Mouse (Mus musculus) lung, embryonic 16.5 days (tissue): Measurements from ENCODE around the gene Pnkp. TPM values are rescaled to one million over a fixed set of nuclear protein-coding genes. Genes with fewer than 3 reads are reported as not detected.

ENCODE experiments used
- ATAC-seq: fragments of 200-750 bp; cut with Nextera tagmentation; 2 replicates; pipeline ENCODE4 v1.8.0; 2017; ENCODE audit warnings: low read depth, mild to moderate bottlenecking, moderate library complexity
- H3K27ac ChIP-seq: fragments of 300-500 bp; sonication (generic); 2 replicates; pipeline ENCODE4 v1.5.1; 2014; ENCODE audit warnings: mild to moderate bottlenecking, control low read depth, low read length
- H3K27me3 ChIP-seq: fragments of 300-500 bp; sonication (generic); 2 replicates; pipeline ENCODE4 v1.6.1; 2014; ENCODE audit warnings: low read depth, low read length, mixed read lengths; ENCODE audit not compliant: control insufficient read depth, insufficient read depth
- H3K36me3 ChIP-seq: fragments of 300-500 bp; sonication (generic); 2 replicates; pipeline ENCODE4 v1.6.1; 2014; ENCODE audit warnings: low read length; ENCODE audit not compliant: control insufficient read depth, insufficient read depth
- H3K4me1 ChIP-seq: fragments of 300-500 bp; sonication (generic); replicated peaks from 2 replicates; pipeline ENCODE4 v1.6.1; 2014; ENCODE audit warnings: low read length, mixed read lengths; ENCODE audit not compliant: control insufficient read depth, insufficient read depth
- H3K4me2 ChIP-seq: fragments of 300-500 bp; sonication (generic); 2 replicates; pipeline ENCODE4 v1.6.1; 2014; ENCODE audit warnings: low read depth, low read length, control low read depth
- H3K4me3 ChIP-seq: fragments of 300-500 bp; sonication (generic); 2 replicates; pipeline ENCODE4 v1.5.1; 2014; ENCODE audit warnings: mild to moderate bottlenecking, low read length, control low read depth
- H3K9ac ChIP-seq: fragments of 300-500 bp; sonication (generic); 2 replicates; pipeline ENCODE4 v1.6.1; 2014; ENCODE audit warnings: low read length, control low read depth
- H3K9me3 ChIP-seq: fragments of 300-500 bp; sonication (generic); 2 replicates; pipeline ENCODE4 v1.6.1; 2016; ENCODE audit warnings: low read length; ENCODE audit not compliant: control insufficient read depth
- WGBS: fragments of 180-500 bp; shearing (Covaris S2); extraction: QIAGEN DNeasy Blood & Tissue Kit; methylation state at CpG from one replicate; pipeline ENCODE4 v1.1.7; 2014; 5-methylcytosine and 5-hydroxymethylcytosine counted together
- polyA plus RNA-seq: library from polyadenylated mRNA; unstranded; fragments of >200 nt; fragmentation: Nextera tagmentation; extraction: Ambion mirVana; gene quantifications from 2 replicates; pipeline ENCODE4 v1.2.1, GENCODE M21; 2015

Pnkp gene
- polyA plus RNA-seq, 1 experiment from 2014 or later = 38.0 TPM

- ATAC-seq = no peak
- Histone ChIP-seq H3K4me1 (peaks cover 18% of the 10 kb centered on the region), H3K4me3 (no peak overlapping the region), H3K9ac (no peak overlapping the region), H3K9me3 (no peaks in the 10 kb centered on the region), H3K27ac (no peak overlapping the region), H3K4me2 (no peak overlapping the region), H3K27me3 (peaks cover 12% of the 10 kb centered on the region), H3K36me3 (peaks cover 15% of the 10 kb centered on the region)
- 87% methylated on average over 6 of the region's 6 CpGs for WGBS
Observed at GRCm38 (mm10) chr7:44838073-44838472, 18.9 kb upstream of the Pnkp start.

GRCm38 (mm10) chr7:44839171-44839490 is 17.8 kb upstream of the Pnkp start:
- Histone ChIP-seq H3K9me3 (no peaks in the 10 kb centered on the region), H3K4me1 (peaks cover 17% of the 10 kb centered on the region), H3K4me3 (peak overlapping the region; percentile 40; the same call in 1 of the 2 replicates), H3K27me3 (peaks cover 12% of the 10 kb centered on the region), H3K27ac (no peak overlapping the region), H3K9ac (peak overlapping the region; percentile 62), H3K4me2 (peak overlapping the region; percentile 67), H3K36me3 (peaks cover 24% of the 10 kb centered on the region)
- no peak for ATAC-seq
- WGBS = 30% methylated on average over 11 of the region's 11 CpGs

DNA sequence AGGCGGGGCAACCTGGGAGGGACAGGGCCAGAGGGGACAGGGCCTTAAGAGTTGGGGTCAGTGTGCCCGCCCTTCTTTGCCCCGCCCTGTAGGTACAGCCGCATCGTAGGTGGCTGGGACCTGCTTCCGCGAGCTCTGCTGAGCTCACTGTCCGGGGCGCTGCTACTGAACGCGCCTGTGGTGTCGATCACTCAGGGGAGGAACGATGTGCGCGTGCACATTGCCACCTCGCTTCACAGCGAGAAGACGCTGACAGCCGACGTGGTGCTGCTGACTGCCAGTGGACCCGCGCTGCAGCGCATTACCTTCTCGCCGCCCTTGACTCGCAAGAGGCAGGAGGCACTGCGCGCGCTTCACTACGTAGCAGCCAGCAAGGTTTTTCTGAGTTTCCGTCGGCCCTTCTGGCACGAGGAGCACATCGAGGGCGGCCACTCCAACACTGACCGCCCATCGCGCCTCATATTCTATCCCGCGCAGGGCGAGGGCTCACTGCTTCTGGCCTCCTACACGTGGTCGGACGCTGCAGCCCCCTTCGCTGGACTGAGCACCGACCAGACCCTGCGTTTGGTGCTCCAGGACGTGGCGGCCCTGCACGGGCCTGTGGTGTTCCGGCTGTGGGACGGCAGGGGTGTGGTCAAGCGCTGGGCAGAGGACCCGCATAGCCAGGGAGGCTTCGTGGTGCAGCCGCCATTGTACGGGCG is 17.3 kb upstream of the Pnkp start:
- peak; percentile 53 for ATAC-seq
- H3K9ac ChIP-seq = peak overlapping the region; percentile 62
- 3% methylated on average over 57 of the region's 58 CpGs for WGBS

GRCm38 (mm10) chr7:44840426-44840825 is 16.5 kb upstream of the Pnkp start:
- no peaks in the 10 kb centered on the region for H3K9me3 ChIP-seq
- no peak overlapping the region for H3K9ac ChIP-seq
- peaks cover 12% of the 10 kb centered on the region for H3K27me3 ChIP-seq
- peaks cover 37% of the 10 kb centered on the region for H3K36me3 ChIP-seq
- H3K4me2 ChIP-seq = peak overlapping the region; percentile 67; the same call in 1 of the 2 replicates
- WGBS = 57% methylated on average over 14 of the region's 14 CpGs
- ATAC-seq = no peak
- H3K4me1 ChIP-seq = peaks cover 17% of the 10 kb centered on the region
- no peak overlapping the region for H3K4me3 ChIP-seq
- no peak overlapping the region for H3K27ac ChIP-seq

More for the DNA sequence above, 17.3 kb upstream of the Pnkp start:
- Histone ChIP-seq H3K27me3 (peaks cover 12% of the 10 kb centered on the region), H3K36me3 (peaks cover 29% of the 10 kb centered on the region), H3K9me3 (no peaks in the 10 kb centered on the region), H3K4me1 (peaks cover 17% of the 10 kb centered on the region), H3K27ac (no peak overlapping the region), H3K4me2 (peak overlapping the region; percentile 67), H3K4me3 (peak overlapping the region; percentile 40)

DNA sequence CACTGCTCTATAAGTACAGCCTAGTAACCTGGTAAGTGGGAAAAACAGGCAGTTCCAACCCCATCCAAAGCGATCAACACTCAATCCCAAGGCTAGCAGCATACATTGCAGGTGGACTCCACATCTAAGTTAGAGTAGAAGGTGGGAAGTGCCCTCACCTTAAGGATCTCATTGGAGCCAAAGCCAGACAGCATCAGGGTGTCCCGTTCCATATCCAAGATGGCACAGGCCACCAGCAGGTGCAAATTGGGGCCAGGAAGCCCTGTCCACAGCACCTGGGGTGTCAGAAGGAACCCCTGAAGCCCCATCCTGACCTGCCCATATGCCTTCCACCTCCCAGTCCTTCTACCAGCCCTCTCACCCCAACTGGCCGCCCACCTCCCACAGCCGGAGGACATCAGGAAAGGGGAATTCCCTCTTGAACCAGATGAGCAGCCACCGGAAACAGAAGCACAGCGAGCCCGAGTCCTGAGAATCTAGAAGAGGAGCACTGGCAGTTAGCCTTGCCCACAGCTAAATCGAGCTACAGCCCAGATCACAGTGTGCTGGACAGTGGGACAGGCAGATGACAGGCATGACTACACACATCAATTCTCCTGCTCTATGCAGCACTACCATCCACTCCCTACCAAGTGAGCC is 15.0 kb upstream of the Pnkp start:
- Histone ChIP-seq H3K4me2 (no peak overlapping the region), H3K27me3 (peaks cover 12% of the 10 kb centered on the region), H3K4me1 (peaks cover 13% of the 10 kb centered on the region), H3K9me3 (no peaks in the 10 kb centered on the region), H3K4me3 (no peak overlapping the region), H3K27ac (no peak overlapping the region), H3K36me3 (peaks cover 48% of the 10 kb centered on the region), H3K9ac (no peak overlapping the region)
- 87% methylated on average over 8 of the region's 8 CpGs for WGBS
- no peak for ATAC-seq

DNA sequence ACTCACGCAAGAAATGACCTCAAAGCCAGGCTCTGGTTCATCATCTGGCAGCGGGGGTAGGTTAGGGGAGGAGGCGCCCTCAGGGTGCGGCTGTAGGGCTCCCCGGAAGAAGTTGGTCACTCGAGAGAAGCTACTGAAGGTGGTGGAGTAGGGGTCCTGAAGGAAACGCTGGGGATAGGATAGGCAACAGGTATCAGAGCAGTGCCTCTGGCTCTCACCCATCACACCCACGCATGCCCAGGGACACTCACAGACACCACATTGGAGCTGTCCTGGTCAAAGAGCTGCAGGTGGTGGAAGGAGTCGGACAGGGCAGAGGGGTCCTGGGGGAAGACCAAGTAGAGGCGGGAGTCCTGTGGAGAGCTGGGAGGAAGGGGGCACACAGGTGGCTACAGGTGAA is 11.9 kb upstream of the Pnkp start:
- peaks cover 8% of the 10 kb centered on the region for H3K27me3 ChIP-seq
- H3K9ac ChIP-seq = no peak overlapping the region
- peaks cover 11% of the 10 kb centered on the region for H3K4me1 ChIP-seq
- 94% methylated on average over 10 of the region's 10 CpGs for WGBS
- no peaks in the 10 kb centered on the region for H3K9me3 ChIP-seq
- peaks cover 48% of the 10 kb centered on the region for H3K36me3 ChIP-seq
- no peak overlapping the region for H3K4me3 ChIP-seq
- ATAC-seq = no peak
- no peak overlapping the region for H3K4me2 ChIP-seq
- no peak overlapping the region for H3K27ac ChIP-seq

DNA sequence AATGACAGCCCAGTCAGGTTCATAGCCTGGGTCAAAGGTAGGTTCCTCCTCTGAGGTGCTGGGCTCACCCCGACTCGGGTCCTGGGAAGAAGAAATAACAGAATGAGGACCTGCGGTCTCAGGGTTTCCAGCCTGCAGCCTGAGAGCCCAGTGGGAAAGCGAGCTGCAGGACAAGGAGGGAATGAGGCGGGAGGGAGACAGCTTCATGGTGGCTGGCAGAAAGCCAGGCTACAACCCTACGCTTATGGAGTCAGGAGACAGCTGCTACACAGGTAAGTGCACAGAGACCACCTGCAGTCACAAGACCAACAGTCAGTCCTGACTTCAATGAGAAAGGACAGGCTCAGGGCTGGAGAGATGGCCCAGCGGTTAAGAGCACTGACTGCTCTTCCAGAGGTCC is 10.1 kb upstream of the Pnkp start:
- no peak overlapping the region for H3K9ac ChIP-seq
- H3K4me3 ChIP-seq = no peak overlapping the region
- peaks cover 17% of the 10 kb centered on the region for H3K4me1 ChIP-seq
- peaks cover 41% of the 10 kb centered on the region for H3K36me3 ChIP-seq
- 86% methylated on average over 7 of the region's 7 CpGs for WGBS
- ATAC-seq = no peak
- no peaks in the 10 kb centered on the region for H3K9me3 ChIP-seq
- H3K4me2 ChIP-seq = no peak overlapping the region
- H3K27ac ChIP-seq = no peak overlapping the region
- H3K27me3 ChIP-seq = no peaks in the 10 kb centered on the region

DNA sequence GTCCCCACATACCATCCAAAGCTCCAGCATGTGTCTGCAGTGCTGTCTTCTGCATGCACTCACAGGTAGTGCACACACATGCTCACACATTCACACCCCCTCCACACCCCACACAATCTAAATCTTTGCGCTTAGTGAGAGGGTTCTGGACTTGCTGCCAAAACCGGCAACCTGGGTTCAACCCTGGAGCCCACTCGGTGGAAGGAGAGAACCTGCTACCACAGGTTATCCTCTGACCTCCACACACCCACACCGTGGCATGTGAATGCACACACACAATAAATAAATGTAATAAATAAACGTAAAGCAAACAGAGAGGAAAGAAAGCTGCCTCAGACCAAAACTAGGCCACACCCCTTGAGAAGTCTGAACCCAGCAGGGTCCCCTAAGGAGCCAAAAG is 9.2 kb upstream of the Pnkp start:
- Histone ChIP-seq H3K27ac (peak overlapping the region; percentile 99; the same call in 1 of the 2 replicates), H3K4me3 (peak overlapping the region; percentile 86), H3K9ac (peak overlapping the region; percentile 96), H3K9me3 (no peaks in the 10 kb centered on the region), H3K4me1 (peaks cover 17% of the 10 kb centered on the region), H3K36me3 (peaks cover 36% of the 10 kb centered on the region), H3K4me2 (peak overlapping the region; percentile 82), H3K27me3 (no peaks in the 10 kb centered on the region)
- no peak for ATAC-seq
- WGBS = 68% methylated on average over 5 of the region's 5 CpGs

- H3K27me3 ChIP-seq = no peaks in the 10 kb centered on the region
- under 1% methylated on average over 54 of the region's 54 CpGs for WGBS
- H3K36me3 ChIP-seq = peaks cover 32% of the 10 kb centered on the region
- ATAC-seq = peak; percentile 85
- H3K9ac ChIP-seq = peak within 1 kb of the TSS; percentile 96
- no peaks in the 10 kb centered on the region for H3K9me3 ChIP-seq
- H3K27ac ChIP-seq = peak within 1 kb of the TSS; percentile 99
- peaks cover 25% of the 10 kb centered on the region for H3K4me1 ChIP-seq
- H3K4me2 ChIP-seq = peak within 1 kb of the TSS; percentile 82
- peak within 1 kb of the TSS; percentile 86 for H3K4me3 ChIP-seq
Observed at GRCm38 (mm10) chr7:44848561-44849415, 8.2 kb upstream of the Pnkp start, which contains the start of the genes Akt1s1 and Tbc1d17. Gene Akt1s1, plus strand, starts transcription at chr7:44848991. Gene Tbc1d17, minus strand, starts transcription at chr7:44849079.
